In the genomic region with DNA sequence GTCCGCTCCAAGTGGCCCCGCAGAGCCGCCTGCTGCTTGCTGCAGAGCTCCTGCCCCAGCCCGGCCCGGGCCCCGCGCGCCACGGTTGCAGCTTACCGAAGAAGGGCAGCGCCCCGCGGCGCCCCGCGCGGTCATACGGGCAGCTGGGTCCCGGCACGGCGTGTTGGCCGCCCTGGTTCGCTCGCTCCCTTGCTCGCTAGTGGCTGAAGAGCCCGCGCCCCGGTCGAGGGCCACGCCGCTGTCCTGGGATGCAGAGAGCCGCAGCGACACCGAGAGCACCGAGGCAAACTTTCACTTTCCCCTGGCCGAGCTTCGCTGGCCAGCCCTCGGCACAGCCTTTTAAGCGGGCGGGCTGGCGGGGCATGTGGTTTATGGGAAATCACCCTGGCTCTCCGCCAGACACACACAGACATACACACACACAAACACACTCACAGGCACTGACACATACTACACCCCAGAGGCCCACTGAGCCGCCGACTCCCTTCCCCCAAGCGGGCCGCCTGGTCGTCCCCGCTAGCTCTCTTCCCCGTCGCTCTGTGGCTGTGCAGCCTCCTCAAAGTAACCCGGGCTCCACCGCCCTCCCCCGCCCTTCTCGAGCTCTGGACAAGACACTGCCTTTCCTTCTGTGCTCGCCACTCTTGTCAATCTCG, we compare ENCODE assay signal across 8 mouse cellular contexts. TPM values are rescaled to one million over a fixed set of nuclear protein-coding genes. Genes with fewer than 3 reads are reported as not detected.
A peak's percentile ranks its signal among the peaks of the same experiment; 100 is the strongest.
DNase-seq lines count a peak whose midpoint lies in the region; ATAC-seq and TF ChIP-seq lines count a peak whose summit lies in the region.

A gene (minus strand): TSS at position 541 of the 653 bp plus-strand sequence.

- peak; percentile 68 for DNase-seq in CH12.LX (ENCODE audit: extremely low read depth)
- DNase-seq in heart, postnatal 25 days (ENCODE audit: low spot score) = peak; percentile 87
- peak in 1 of 2 experiments; percentile 74 for DNase-seq in layer of hippocampus, adult 18-20 months (ENCODE audit: low spot score in 2 of 2)
- peak; percentile 85 for DNase-seq in lung, adult 2 months
- peak; percentile 28 for DNase-seq in thymus, adult 18-20 months

- H3K79me2 ChIP-seq in CH12.LX (replicated peaks; ENCODE audit: control insufficient read depth, extremely low read depth, insufficient read depth, poor library complexity, severe bottlenecking) = no peaks in the 10 kb centered on the region

- peaks cover 0 to 27% of the 10 kb centered on the region in 2 experiments for H3K36me3 ChIP-seq in CH12.LX (replicated peaks in 1 of 2; ENCODE audit: control insufficient read depth in 1 of 2, insufficient read depth in 1 of 2, low read length in 1 of 2)
- H3K36me3 ChIP-seq in forebrain, embryonic 16.5 days (ENCODE audit: control insufficient read depth, insufficient read depth) = no peaks in the 10 kb centered on the region

- under 1% methylated on average over 55 of the region's 56 CpGs for WGBS in forebrain, embryonic 16.5 days
- WGBS in lung, adult 2 months = under 1% methylated on average over 56 of the region's 56 CpGs

- H3K4me2 ChIP-seq in CH12.LX (ENCODE audit: insufficient read depth, low read depth, poor library complexity, severe bottlenecking) = peak within 1 kb of the TSS; percentile 94
- H3K4me2 ChIP-seq in forebrain, embryonic 16.5 days (ENCODE audit: low read length) = peak within 1 kb of the TSS; percentile 79

- peak in 1 of 2 experiments; percentile 2; a peak in 1 of 4 replicates for TF ChIP-seq CTCF in CH12.LX (conservative IDR thresholded peaks at IDR 0.05 in 1 of 2, IDR thresholded peaks at IDR 0.05 in 1 of 2; ENCODE audit: low read depth in 2 of 2, low read length in 2 of 2)
- TF ChIP-seq CTCF in lung, adult 2 months (IDR thresholded peaks at IDR 0.05; ENCODE audit: insufficient read depth, low read length) = no peak

- no peak within 1 kb of the TSS for H3K27ac ChIP-seq in CH12.LX (ENCODE audit: insufficient read depth, low read depth)
- H3K27ac ChIP-seq in forebrain, embryonic 16.5 days (ENCODE audit: low read length) = peak within 1 kb of the TSS; percentile 67

- peak within 1 kb of the TSS; percentile 67 to 79 (median 67) for H3K4me3 ChIP-seq in CH12.LX (replicated peaks in 1 of 3; ENCODE audit: low read depth in 2 of 3, low read length in 2 of 3, poor library complexity in 1 of 3)
- H3K4me3 ChIP-seq in forebrain, embryonic 16.5 days (replicated peaks; ENCODE audit: low read length) = peak within 1 kb of the TSS; percentile 65
- peak within 1 kb of the TSS; percentile 85 for H3K4me3 ChIP-seq in lung, adult 2 months (replicated peaks; ENCODE audit: extremely low read depth, low read depth, low read length)

- TF ChIP-seq POLR2A in CH12.LX (IDR thresholded peaks at IDR 0.05; ENCODE audit: low read depth, low read length) = peak; percentile 48; the same call in 1 of the 2 replicates
- peak; percentile 88; the same call in 1 of the 2 replicates for TF ChIP-seq POLR2A in lung, adult 2 months (IDR thresholded peaks at IDR 0.05; ENCODE audit: borderline replicate concordance, extremely low read depth, low read depth, low read length)

- ATAC-seq in cerebellum, adult (ENCODE audit: insufficient number of reproducible peaks, low FRiP score, low TSS enrichment) = peak; percentile 47
- peak; percentile 82 for ATAC-seq in forebrain, embryonic 16.5 days
- ATAC-seq in neutrophil, adult 5-6 weeks (ENCODE audit: extremely low read depth, insufficient number of reproducible peaks, low FRiP score, poor library complexity, severe bottlenecking) = peak; percentile 75

- in situ Hi-C loops in CH12.LX (cut with MboI; ENCODE audit: low pct_ligation_motif_present, low pct_unique_long_range_greater_than_20kb, low sequenced_read_pairs) = loop anchor here (5.0 to 10.0 kb wide), 2 partner anchors 55 to 82 kb away; no protein-coding TSS in a partner anchor

- no peak; the same call in none of the 2 replicates for TF ChIP-seq RAD21 in CH12.LX (IDR thresholded peaks at IDR 0.05; ENCODE audit: low read depth, low read length)

- peaks cover 10% of the 10 kb centered on the region for H3K27me3 ChIP-seq in CH12.LX (replicated peaks)
- H3K27me3 ChIP-seq in forebrain, embryonic 16.5 days (replicated peaks; ENCODE audit: control insufficient read depth, insufficient read depth, low read length) = no peaks in the 10 kb centered on the region

- peak; percentile 42; the same call in 1 of the 2 replicates for TF ChIP-seq EP300 in CH12.LX (IDR thresholded peaks at IDR 0.05; ENCODE audit: low read length)

- intact Hi-C loops in heart, postnatal 25 days (cut with DNase I) = loop anchor here (10.0 kb wide), 1 partner anchor 135 kb away; no protein-coding TSS in a partner anchor

- peak within 1 kb of the TSS; percentile 28 for H3K9ac ChIP-seq in CH12.LX (ENCODE audit: insufficient read depth, low read depth)
- H3K9ac ChIP-seq in forebrain, embryonic 16.5 days (replicated peaks; ENCODE audit: low read depth, low read length) = peak within 1 kb of the TSS; percentile 81

- dilution Hi-C loops in CH12.LX (cut with MboI; ENCODE audit: extremely low pct_ligation_motif_present, extremely low pct_unique_long_range_greater_than_20kb, low sequenced_read_pairs) = no loop called here

- no peaks in the 10 kb centered on the region for H3K9me3 ChIP-seq in CH12.LX (replicated peaks; ENCODE audit: low read length)
- H3K9me3 ChIP-seq in forebrain, embryonic 16.5 days (ENCODE audit: control insufficient read depth, low read length) = no peaks in the 10 kb centered on the region

- peaks cover 9 to 49% of the 10 kb centered on the region in 2 experiments; a peak in 3 of 4 replicates for H3K4me1 ChIP-seq in CH12.LX (ENCODE audit: control insufficient read depth in 1 of 2, insufficient read depth in 2 of 2)
- H3K4me1 ChIP-seq in forebrain, embryonic 16.5 days (replicated peaks; ENCODE audit: control insufficient read depth, insufficient read depth, low read length) = peaks cover 28% of the 10 kb centered on the region
- peaks cover 11% of the 10 kb centered on the region for H3K4me1 ChIP-seq in lung, adult 2 months (ENCODE audit: control insufficient read depth, insufficient read depth, low read length)

TF ChIP-seq in CH12.LX, 34 proteins besides CTCF, POLR2A, EP300 and RAD21 (continues in another document):
- TF ChIP-seq MAFK (IDR thresholded peaks at IDR 0.05; ENCODE audit: insufficient replicate concordance, low read length) (no peak), GABPA (IDR thresholded peaks at IDR 0.05; ENCODE audit: insufficient replicate concordance, low read depth, low read length) (no peak), NRF1 (IDR thresholded peaks at IDR 0.05; ENCODE audit: low read depth, low read length) (peak; percentile 11; the same call in 1 of the 2 replicates), SMC3 (IDR thresholded peaks at IDR 0.05; ENCODE audit: low read depth, low read length) (peak; percentile 17; the same call in 1 of the 2 replicates), KAT2A (IDR thresholded peaks at IDR 0.05; ENCODE audit: insufficient replicate concordance, low read length) (no peak), ZKSCAN1 (IDR thresholded peaks at IDR 0.05; ENCODE audit: borderline replicate concordance, low read depth, low read length) (no peak), MXI1 (IDR thresholded peaks at IDR 0.05; ENCODE audit: low read depth, low read length) (peak; percentile 79), HCFC1 (IDR thresholded peaks at IDR 0.05; ENCODE audit: low read depth, low read length) (peak; percentile 43; the same call in 1 of the 2 replicates), TCF12 (IDR thresholded peaks at IDR 0.05; ENCODE audit: low read depth, low read length) (peak; percentile 41; the same call in 1 of the 2 replicates), SIN3A (IDR thresholded peaks at IDR 0.05; ENCODE audit: low read length) (no peak), MAX (IDR thresholded peaks at IDR 0.05; ENCODE audit: low read length) (peak; percentile 63; the same call in 1 of the 2 replicates), RCOR1 (conservative IDR thresholded peaks at IDR 0.05; ENCODE audit: low read depth, low read length) (no peak), IRF4 (IDR thresholded peaks at IDR 0.05; ENCODE audit: low read depth, low read length) (peak; percentile 65), PAX5 (IDR thresholded peaks at IDR 0.05; ENCODE audit: low read length) (no peak), USF1 (IDR thresholded peaks at IDR 0.05; ENCODE audit: low read depth, low read length) (peak; percentile 15; the same call in 1 of the 2 replicates), MEF2A (IDR thresholded peaks at IDR 0.05; ENCODE audit: borderline replicate concordance, low read depth, low read length) (peak; percentile 61; the same call in 1 of the 2 replicates), JUND (conservative IDR thresholded peaks at IDR 0.05; ENCODE audit: low read depth, low read length) (no peak), CHD2 (IDR thresholded peaks at IDR 0.05; ENCODE audit: low read length) (peak; percentile 64; the same call in 1 of the 2 replicates), UBTF (IDR thresholded peaks at IDR 0.05; ENCODE audit: low read depth, low read length) (peak; percentile 48; the same call in 1 of the 2 replicates), BHLHE40 (IDR thresholded peaks at IDR 0.05; ENCODE audit: low read depth, low read length) (peak; percentile 57), ZNF384 (IDR thresholded peaks at IDR 0.05; ENCODE audit: low read depth, low read length) (no peak), ZMIZ1 (IDR thresholded peaks at IDR 0.05; ENCODE audit: low read depth, low read length) (0 out of 2 replicates have a peak, but pooled peaks have one; percentile 6), POLR2AphosphoS2 (IDR thresholded peaks at IDR 0.05; ENCODE audit: low read depth, low read length) (no peak), MAZ (IDR thresholded peaks at IDR 0.05; ENCODE audit: low read depth, low read length) (peak; percentile 72), ZC3H11A (IDR thresholded peaks at IDR 0.05; ENCODE audit: low read depth, low read length) (no peak), CHD1 (IDR thresholded peaks at IDR 0.05; ENCODE audit: low read depth, low read length) (no peak), TBP (conservative IDR thresholded peaks at IDR 0.05; ENCODE audit: low read depth, low read length) (0 out of 2 replicates have a peak, but pooled peaks have one; percentile 43), MYC (IDR thresholded peaks at IDR 0.05; ENCODE audit: low read depth, low read length) (0 out of 2 replicates have a peak, but pooled peaks have one; percentile 22), ELF1 (IDR thresholded peaks at IDR 0.05; ENCODE audit: low read depth, low read length) (no peak)

RNA-seq across cellular contexts. Expression of the gene that starts here (rescaled TPM):
- total RNA-seq in CH12.LX (2012; rRNA removed) (2.5 and 3.4 TPM in 2 replicates), CH12.LX (2014; rRNA removed) (2.9 and 3.4 TPM in 2 replicates)
- 15.0 and 17.4 TPM in 2 replicates for polyA plus RNA-seq in CH12.LX (2012; ENCODE audit: insufficient read length, low read depth)
- 7.3 and 8.1 TPM in 2 replicates for polyA plus RNA-seq in forebrain, embryonic 16.5 days (2015; fragmentation: Nextera tagmentation; extraction: Ambion mirVana)
- 10 to 100 TPM; 46.8 to 48.6 TPM for total RNA-seq in heart, postnatal 25 days (2021)
- 10 to 100 TPM; 22.0 to 23.3 TPM for total RNA-seq in layer of hippocampus, adult 18-20 months (2021)
- polyA plus RNA-seq in lung, adult 2 months (2012; rRNA removed) = 27.8 and 32.5 TPM in 2 replicates
- total RNA-seq in neutrophil, adult 5-6 weeks (2017) = 94.7 and 94.9 TPM in 2 replicates

Comparison
In these comparisons a context has a peak if more than half of its experiments do, and no peak if none do; other contexts are left out.
1. RNA of the gene that starts here (total RNA-seq): 94.7 to 94.9 TPM in neutrophil, adult 5-6 weeks, 46.8 to 48.6 TPM in heart, postnatal 25 days and 22.0 to 23.3 TPM in layer of hippocampus, adult 18-20 months; 2.5 to 3.4 TPM in CH12.LX; every median in the first group is over 4 times any median in the second.
2. Peak in every context shown above with its lines, with median percentiles within 50 percentile points of each other: H3K4me3 ChIP-seq and ATAC-seq.